Mouse (Mus musculus) embryonic stem cell, embryonic (primary cell): ENCODE results near the gene Slc39a7.

Experiments used
- CTCF ChIA-PET, 4 experiments: fragments of 300-600 bp in 2 of 4; fragments of 350-600 bp in 2 of 4; sonication (Branson Sonifier 250); formaldehyde crosslinking; loops; one replicate each; lab custom pipeline; 2022; ENCODE audit warnings: inconsistent platforms in 2 of 4; lab: Charles Lee
- POLR2A ChIA-PET, 4 experiments: fragments of 300-600 bp in 2 of 4; fragments of 350-600 bp in 2 of 4; sonication (Branson Sonifier 250); formaldehyde crosslinking; loops; one replicate each; lab custom pipeline; 2022; ENCODE audit warnings: antibody characterized with exemption in 4 of 4, inconsistent platforms in 1 of 4; lab: Charles Lee

Gene Slc39a7

GRCm38 (mm10) chr17:34037241-34037640 lies 5.8 kb upstream of the Slc39a7 start:
- POLR2A ChIA-PET = interaction anchor here in 3 of 4 experiments (0.7 to 2.3 kb wide), 11 partner anchors 14 to 582 kb away, joined by 3 to 10 read pairs (median 4); partner anchors contain the start of genes H2-DMa (in 2 of the 3), Rps18 (in 2 of the 3), Vps52 (in 2 of the 3) and B3galt4 (in 1 of the 3)
- CTCF ChIA-PET = interaction anchor here in 3 of 4 experiments (0.5 to 1.6 kb wide), 7 partner anchors 9 to 661 kb away, joined by 3 to 5 read pairs (median 4); partner anchors contain the start of gene H2-Ke6 (in 1 of the 3)

DNA sequence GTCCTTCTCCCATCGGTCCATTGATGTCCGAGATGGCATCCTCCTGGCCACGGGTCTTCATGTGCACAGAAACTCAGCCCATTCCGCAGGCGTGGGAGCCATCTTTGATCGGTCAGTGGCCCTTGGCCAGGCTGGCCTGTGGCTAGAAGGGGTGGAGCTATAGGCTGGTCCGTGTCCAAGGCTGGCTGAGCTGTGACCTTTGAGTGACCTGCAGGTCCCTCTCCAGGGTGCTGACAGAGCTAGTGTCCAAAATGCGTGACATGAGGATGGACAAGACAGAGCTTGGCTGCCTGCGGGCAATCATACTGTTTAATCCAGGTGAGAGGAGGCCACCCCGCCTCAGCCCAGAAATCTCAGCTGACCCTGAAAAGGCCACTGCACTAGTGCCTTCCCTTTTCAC lies 5.2 kb upstream of the Slc39a7 start:
- CTCF ChIA-PET = interaction anchor here in 3 of 4 experiments (0.5 to 1.6 kb wide), 7 partner anchors 9 to 662 kb away, joined by 3 to 5 read pairs (median 4); partner anchors contain the start of gene H2-Ke6 (in 1 of the 3)
- POLR2A ChIA-PET = interaction anchor here in 3 of 4 experiments (0.7 to 2.3 kb wide), 13 partner anchors 9 to 583 kb away, joined by 3 to 10 read pairs (median 4); partner anchors contain the start of genes H2-DMa (in 2 of the 3), Rps18 (in 2 of the 3), Vps52 (in 2 of the 3) and B3galt4 (in 1 of the 3)

DNA sequence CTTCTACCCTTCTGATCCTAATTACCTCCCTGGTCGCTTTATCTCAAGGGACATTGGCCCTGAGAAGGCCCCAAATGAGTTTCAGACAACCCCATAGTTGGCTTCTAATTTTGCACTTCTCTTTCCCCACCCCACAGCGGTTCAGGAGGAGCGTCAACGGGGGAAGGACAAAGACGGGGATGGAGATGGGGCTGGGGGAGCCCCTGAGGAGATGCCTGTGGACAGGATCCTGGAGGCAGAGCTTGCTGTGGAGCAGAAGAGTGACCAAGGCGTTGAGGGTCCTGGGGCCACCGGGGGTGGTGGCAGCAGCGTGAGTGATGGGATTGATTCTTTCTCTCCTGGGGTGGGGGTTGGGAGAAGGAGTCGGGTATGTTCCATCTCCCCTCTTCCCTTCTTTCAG lies 4.0 kb upstream of the Slc39a7 start:
- CTCF ChIA-PET = no interaction called here

GRCm38 (mm10) chr17:34034064-34034463 lies 2.6 kb upstream of the Slc39a7 start:
- ChIA-PET CTCF (interaction anchor here in 2 of 4 experiments (0.6 to 1.4 kb wide), 5 partner anchors 10 to 1135 kb away, joined by 3 to 5 read pairs (median 3); partner anchors contain the start of gene Ring1 (in 1 of the 2)), POLR2A (interaction anchor here in 2 of 4 experiments (1.0 to 5.1 kb wide), 7 partner anchors 12 to 83 kb away, joined by 3 to 107 read pairs (median 3); partner anchors contain the start of genes H2-DMa (in 1 of the 2), Ring1 (in 1 of the 2), Rps18 (in 1 of the 2) and Vps52 (in 1 of the 2))

More for the DNA sequence above, 4.0 kb upstream of the Slc39a7 start:
- POLR2A ChIA-PET = interaction anchor here in 2 of 4 experiments (1.1 to 1.2 kb wide), 2 partner anchors 8 to 66 kb away, joined by 3 to 4 read pairs; partner anchors contain the start of gene H2-Ke6 (in 1 of the 2)

- POLR2A ChIA-PET = interaction anchor here in 2 of 4 experiments (0.6 to 5.1 kb wide), 11 partner anchors 11 to 216 kb away, joined by 3 to 107 read pairs (median 21); partner anchors contain the start of genes Ring1 (in 2 of the 2), Rps18 (in 2 of the 2), Vps52 (in 2 of the 2) and B3galt4 (in 1 of the 2)
- CTCF ChIA-PET = interaction anchor here in 2 of 4 experiments (1.1 to 1.4 kb wide), 3 partner anchors 9 to 68 kb away, joined by 3 to 5 read pairs (median 3); partner anchors contain the start of gene Ring1 (in 1 of the 2)
Measured at GRCm38 (mm10) chr17:34033441-34033840, 2.0 kb upstream of the Slc39a7 start.

DNA sequence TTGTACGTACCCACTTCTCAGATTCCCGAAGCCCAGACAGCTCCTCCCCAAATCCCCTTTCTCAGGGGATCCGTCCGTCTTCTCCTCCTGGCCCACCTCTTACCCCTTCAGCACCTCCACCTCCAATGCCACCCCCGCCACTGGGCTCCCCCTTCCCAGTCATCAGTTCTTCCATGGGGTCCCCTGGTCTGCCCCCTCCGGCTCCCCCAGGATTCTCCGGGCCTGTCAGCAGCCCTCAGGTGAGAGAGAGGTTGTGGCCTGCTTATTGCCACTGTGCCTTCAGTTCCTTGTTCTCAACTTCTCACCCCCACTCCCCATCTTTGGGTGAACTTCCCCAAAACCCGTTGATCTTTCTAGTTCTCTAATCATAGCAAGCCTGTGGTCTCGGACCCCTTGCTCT lies 1.3 kb upstream of the Slc39a7 start:
- POLR2A ChIA-PET = interaction anchor here (0.6 to 5.1 kb wide), 24 partner anchors 8 to 614 kb away, joined by 3 to 107 read pairs (median 10); partner anchors contain the start of genes H2-DMa (in 4 of the 4), Rps18 (in 3 of the 4), Vps52 (in 3 of the 4) and Ring1 (in 2 of the 4)
- CTCF ChIA-PET = interaction anchor here in 2 of 4 experiments (1.0 to 1.6 kb wide), 4 partner anchors 9 to 69 kb away, joined by 3 to 5 read pairs (median 4); partner anchors contain the start of gene Ring1 (in 1 of the 2)

GRCm38 (mm10) chr17:34032174-34032632 lies 721 bp upstream of the Slc39a7 start:
- ChIA-PET CTCF (interaction anchor here (0.6 to 1.6 kb wide), 11 partner anchors 8 to 917 kb away, joined by 3 to 8 read pairs (median 3); partner anchors contain the start of genes Ring1 (in 1 of the 4), Rps18 (in 1 of the 4) and Vps52 (in 1 of the 4)), POLR2A (interaction anchor here (0.6 to 5.1 kb wide), 68 partner anchors 9 to 615 kb away, joined by 3 to 107 read pairs (median 6); partner anchors contain the start of genes H2-DMa (in 4 of the 4), Rps18 (in 4 of the 4), Vps52 (in 4 of the 4) and B3galt4 (in 2 of the 4))

DNA sequence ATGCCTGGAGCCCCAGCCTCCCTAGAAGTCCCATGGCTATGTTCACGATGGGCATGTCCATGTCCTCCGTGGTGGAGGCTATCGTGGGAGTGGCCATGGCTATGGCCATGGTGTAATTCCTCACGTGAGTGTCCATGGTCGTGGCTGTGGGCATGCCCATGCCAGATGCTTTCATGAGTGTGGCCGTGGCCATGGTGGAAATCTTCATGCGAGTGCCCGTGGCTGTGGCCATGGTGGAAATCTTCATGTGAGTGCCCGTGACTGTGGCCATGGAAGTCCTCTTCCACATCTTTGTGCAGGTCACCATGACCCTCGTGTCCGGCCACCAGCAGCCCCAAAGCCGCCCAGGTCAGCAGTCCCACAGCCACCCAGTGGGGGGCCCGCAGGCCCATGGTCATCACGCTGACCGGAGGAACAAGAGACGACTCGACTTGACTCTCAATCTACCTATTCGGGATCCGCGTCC lies 588 bp downstream of the Slc39a7 start:
- ChIA-PET POLR2A (interaction anchor here (0.5 to 5.1 kb wide), 90 partner anchors 8 to 1045 kb away, joined by 3 to 107 read pairs (median 5); partner anchors contain the start of genes H2-DMa (in 4 of the 4), Rps18 (in 4 of the 4), Vps52 (in 4 of the 4) and B3galt4 (in 2 of the 4)), CTCF (interaction anchor here (0.5 to 1.6 kb wide), 16 partner anchors 8 to 165 kb away, joined by 3 to 8 read pairs (median 3); partner anchors contain the start of genes Rps18 (in 1 of the 4), Tapbp (in 1 of the 4), Vps52 (in 1 of the 4) and Zbtb22 (in 1 of the 4))

GRCm38 (mm10) chr17:34029890-34030595 lies 1.4 kb downstream of the Slc39a7 start:
- POLR2A ChIA-PET = interaction anchor here in 3 of 4 experiments (0.6 to 5.1 kb wide), 17 partner anchors 8 to 123 kb away, joined by 3 to 107 read pairs (median 7); partner anchors contain the start of genes B3galt4 (in 2 of the 3), H2-DMa (in 2 of the 3), Rps18 (in 2 of the 3) and Vps52 (in 2 of the 3)
- CTCF ChIA-PET = no interaction called here

DNA sequence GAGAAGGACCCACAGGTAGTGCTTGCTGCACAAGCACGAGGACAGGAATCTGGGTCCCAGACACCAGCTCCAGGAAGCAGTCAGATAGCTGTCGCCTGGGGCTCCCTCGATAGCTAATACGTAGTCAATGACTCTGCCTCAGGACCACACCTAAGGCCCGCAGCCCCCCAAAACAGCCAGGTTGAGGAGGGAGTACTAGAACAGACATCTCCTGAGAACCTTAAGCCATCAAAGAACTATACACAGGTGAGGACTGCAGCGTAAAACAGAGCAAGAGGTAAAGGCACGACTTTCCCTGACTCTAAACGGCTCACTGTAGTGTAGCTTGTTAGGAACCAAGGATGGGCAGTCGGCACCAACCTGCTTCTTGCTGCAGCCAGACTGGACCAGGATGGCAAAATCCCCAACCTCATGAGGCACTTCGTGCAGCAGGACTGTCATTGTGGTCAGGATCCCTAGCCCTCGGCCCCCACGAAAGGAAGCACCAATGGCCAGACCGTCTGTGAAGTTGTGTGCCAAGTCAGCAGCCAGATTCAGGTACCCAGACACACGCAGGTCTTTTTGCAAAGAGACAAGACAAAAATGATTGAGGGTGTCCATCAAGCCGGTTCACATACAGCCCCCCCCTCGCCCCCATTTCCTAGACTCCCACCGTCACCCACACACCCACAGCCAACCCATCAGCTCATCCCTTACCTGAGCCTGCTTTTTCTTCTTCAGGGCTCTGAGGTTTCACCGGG lies 2.2 kb downstream of the Slc39a7 start:
- ChIA-PET CTCF (no interaction called here), POLR2A (interaction anchor here in 2 of 4 experiments (0.6 to 3.7 kb wide), 14 partner anchors 9 to 122 kb away, joined by 3 to 31 read pairs (median 4); partner anchors contain the start of genes B3galt4 (in 2 of the 2), H2-DMa (in 1 of the 2) and Rps18 (in 1 of the 2))

GRCm38 (mm10) chr17:34028501-34029149 lies 2.9 kb downstream of the Slc39a7 start:
- POLR2A ChIA-PET = interaction anchor here in 3 of 4 experiments (0.5 to 3.7 kb wide), 27 partner anchors 8 to 268 kb away, joined by 3 to 31 read pairs (median 4); partner anchors contain the start of genes B3galt4 (in 3 of the 3), H2-DMa (in 3 of the 3), Rps18 (in 2 of the 3) and Vps52 (in 2 of the 3)
- CTCF ChIA-PET = interaction anchor here in 1 of 4 experiments (1.3 to 1.4 kb wide), 2 partner anchors 8 to 107 kb away, joined by 4 read pairs; no protein-coding TSS in a partner anchor

GRCm38 (mm10) chr17:34027656-34028223 lies 3.7 kb downstream of the Slc39a7 start, which contains the start of gene H2-Ke6:
H2-Ke6 (minus strand) TSS chr17:34028060.
- CTCF ChIA-PET = interaction anchor here in 1 of 4 experiments (1.3 to 1.4 kb wide), 2 partner anchors 9 to 108 kb away, joined by 4 read pairs; no protein-coding TSS in a partner anchor
- POLR2A ChIA-PET = interaction anchor here in 3 of 4 experiments (0.5 to 3.7 kb wide), 21 partner anchors 8 to 267 kb away, joined by 3 to 31 read pairs (median 4); partner anchors contain the start of genes H2-DMa (in 3 of the 3), Rps18 (in 2 of the 3), Vps52 (in 2 of the 3) and B3galt4 (in 1 of the 3)

- CTCF ChIA-PET = interaction anchor here in 1 of 4 experiments (1.3 to 1.4 kb wide), 2 partner anchors 10 to 108 kb away, joined by 4 read pairs; no protein-coding TSS in a partner anchor
- POLR2A ChIA-PET = interaction anchor here in 3 of 4 experiments (0.6 to 3.7 kb wide), 21 partner anchors 9 to 267 kb away, joined by 3 to 31 read pairs (median 4); partner anchors contain the start of genes H2-DMa (in 3 of the 3), Rps18 (in 2 of the 3), Vps52 (in 2 of the 3) and B3galt4 (in 1 of the 3)
Measured at GRCm38 (mm10) chr17:34026917-34027655, 4.4 kb downstream of the Slc39a7 start.

GRCm38 (mm10) chr17:34026221-34026620 lies 5.3 kb downstream of the Slc39a7 start:
- CTCF ChIA-PET = no interaction called here

More at GRCm38 (mm10) chr17:34026221-34026620, 5.3 kb downstream of the Slc39a7 start:
- POLR2A ChIA-PET = interaction anchor here in 2 of 4 experiments (0.7 to 3.7 kb wide), 2 partner anchors 53 to 92 kb away, joined by 3 to 31 read pairs; partner anchors contain the start of gene H2-DMa (in 1 of the 2)
